Mouse (Mus musculus) CH12.LX (cell line): ENCODE measurements around the gene Galnt9. TPM values are rescaled to one million over a fixed set of nuclear protein-coding genes. Genes with fewer than 3 reads are reported as not detected.

ENCODE experiments used
- DNase-seq: peaks from one replicate; pipeline ENCODE4 v3.0.0-alpha.2; 2013; ENCODE audit errors: extremely low read depth
- H3K27ac ChIP-seq: 2 replicates; pipeline ENCODE4 v1.5.1; 2012; ENCODE audit warnings: low read depth, mild to moderate bottlenecking, control low read depth, moderate library complexity; ENCODE audit not compliant: insufficient read depth
- H3K27me3 ChIP-seq: replicated peaks from 2 replicates; pipeline ENCODE3; 2012; ENCODE audit warnings: inconsistent platforms
- H3K36me3 ChIP-seq, 2 experiments: replicated peaks in 1 of 2; 2 replicates each; pipeline versions ENCODE3 to v1.6.1; 2012; ENCODE audit warnings: inconsistent platforms in 1 of 2, low read length in 1 of 2, mild to moderate bottlenecking in 1 of 2, mixed read lengths in 1 of 2, moderate library complexity in 1 of 2; ENCODE audit not compliant: control insufficient read depth in 1 of 2, insufficient read depth in 1 of 2
- H3K4me1 ChIP-seq, 2 experiments: 2 replicates each; pipeline ENCODE4 v1.6.1; 2012; ENCODE audit warnings: inconsistent platforms in 1 of 2, moderate library complexity in 1 of 2; ENCODE audit not compliant: insufficient read depth in 2 of 2, control insufficient read depth in 1 of 2
- H3K4me2 ChIP-seq: 2 replicates; pipeline ENCODE4 v1.6.1; 2012; ENCODE audit warnings: low read depth, mild to moderate bottlenecking, control low read depth; ENCODE audit not compliant: poor library complexity, insufficient read depth, severe bottlenecking
- H3K4me3 ChIP-seq, 3 experiments: fragments of 150-350 bp in 1 of 3; sonication (generic) in 1 of 3; replicated peaks in 1 of 3; 2 replicates each; pipeline versions ENCODE3 to v1.5.1; 2011 to 2012; ENCODE audit warnings: low read depth in 2 of 3, low read length in 2 of 3, mild to moderate bottlenecking in 2 of 3, moderate library complexity in 2 of 3, control low read depth in 1 of 3, improper control_type of control experiment in 1 of 3, inconsistent platforms in 1 of 3, mixed read lengths in 1 of 3; ENCODE audit not compliant: poor library complexity in 1 of 3
- H3K79me2 ChIP-seq: replicated peaks from 2 replicates; pipeline ENCODE4 v1.6.1; 2012; ENCODE audit warnings: mild to moderate bottlenecking, moderate library complexity; ENCODE audit not compliant: control insufficient read depth, poor library complexity, insufficient read depth, severe bottlenecking; ENCODE audit errors: extremely low read depth
- H3K9ac ChIP-seq: 2 replicates; pipeline ENCODE4 v1.6.1; 2012; ENCODE audit warnings: low read depth, mild to moderate bottlenecking, control low read depth, moderate library complexity; ENCODE audit not compliant: insufficient read depth
- H3K9me3 ChIP-seq: replicated peaks from 2 replicates; pipeline ENCODE3; 2012; ENCODE audit warnings: low read length, inconsistent platforms, mixed read lengths
- ELF1 ChIP-seq: IDR thresholded peaks from 2 replicates; pipeline ENCODE4 v1.6.1; 2014; ENCODE audit warnings: low read depth, mild to moderate bottlenecking, inconsistent platforms, low read length, improper control_type of control experiment
- ETS1 ChIP-seq: conservative IDR thresholded peaks from 2 replicates; pipeline ENCODE4 v1.6.1; 2012; ENCODE audit warnings: low read depth, mild to moderate bottlenecking, inconsistent platforms, low read length, improper control_type of control experiment, moderate library complexity
- IRF4 ChIP-seq: IDR thresholded peaks from 2 replicates; pipeline ENCODE4 v1.6.1; 2014; ENCODE audit warnings: low read depth, mild to moderate bottlenecking, inconsistent platforms, low read length, improper control_type of control experiment
- JUND ChIP-seq: conservative IDR thresholded peaks from 2 replicates; pipeline ENCODE4 v1.6.1; 2011; ENCODE audit warnings: low read depth, low read length, improper control_type of control experiment
- KAT2A ChIP-seq: IDR thresholded peaks from 2 replicates; pipeline ENCODE4 v1.6.1; 2012; ENCODE audit warnings: low read length, improper control_type of control experiment, inconsistent platforms; ENCODE audit not compliant: insufficient replicate concordance
- MAX ChIP-seq: IDR thresholded peaks from 2 replicates; pipeline ENCODE4 v1.6.1; 2011; ENCODE audit warnings: low read length, improper control_type of control experiment
- MAZ ChIP-seq: IDR thresholded peaks from 2 replicates; pipeline ENCODE4 v1.6.1; 2012; ENCODE audit warnings: low read depth, mild to moderate bottlenecking, inconsistent platforms, low read length, improper control_type of control experiment, moderate library complexity
- MEF2A ChIP-seq: IDR thresholded peaks from 2 replicates; pipeline ENCODE4 v1.6.1; 2014; ENCODE audit warnings: low read depth, mild to moderate bottlenecking, inconsistent platforms, low read length, improper control_type of control experiment, borderline replicate concordance
- MXI1 ChIP-seq: IDR thresholded peaks from 2 replicates; pipeline ENCODE4 v1.6.1; 2011; ENCODE audit warnings: mild to moderate bottlenecking, low read depth, low read length, improper control_type of control experiment
- NELFE ChIP-seq: IDR thresholded peaks from 2 replicates; pipeline ENCODE4 v1.6.1; 2011; ENCODE audit warnings: low read depth, low read length, improper control_type of control experiment
- POLR2AphosphoS2 ChIP-seq: IDR thresholded peaks from 2 replicates; pipeline ENCODE4 v1.6.1; 2011; ENCODE audit warnings: low read depth, low read length, improper control_type of control experiment
- RAD21 ChIP-seq: IDR thresholded peaks from 2 replicates; pipeline ENCODE4 v1.6.1; 2011; ENCODE audit warnings: low read depth, mild to moderate bottlenecking, low read length, improper control_type of control experiment, moderate library complexity
- RCOR1 ChIP-seq: conservative IDR thresholded peaks from 2 replicates; pipeline ENCODE4 v1.6.1; 2012; ENCODE audit warnings: low read depth, mild to moderate bottlenecking, inconsistent platforms, low read length, improper control_type of control experiment
- SIN3A ChIP-seq: IDR thresholded peaks from 2 replicates; pipeline ENCODE4 v1.6.1; 2012; ENCODE audit warnings: low read length, improper control_type of control experiment, inconsistent platforms
- TBP ChIP-seq: conservative IDR thresholded peaks from 2 replicates; pipeline ENCODE4 v1.6.1; 2011; ENCODE audit warnings: low read depth, low read length, improper control_type of control experiment
- TCF12 ChIP-seq: IDR thresholded peaks from 2 replicates; pipeline ENCODE4 v1.6.1; 2014; ENCODE audit warnings: low read depth, mild to moderate bottlenecking, inconsistent platforms, low read length, improper control_type of control experiment
- ZC3H11A ChIP-seq: IDR thresholded peaks from 2 replicates; pipeline ENCODE4 v1.6.1; 2012; ENCODE audit warnings: low read depth, mild to moderate bottlenecking, inconsistent platforms, low read length, improper control_type of control experiment
- ZKSCAN1 ChIP-seq: IDR thresholded peaks from 2 replicates; pipeline ENCODE4 v1.6.1; 2012; ENCODE audit warnings: low read depth, inconsistent platforms, low read length, improper control_type of control experiment, borderline replicate concordance
- ZNF384 ChIP-seq: IDR thresholded peaks from 2 replicates; pipeline ENCODE4 v1.6.1; 2012; ENCODE audit warnings: low read depth, low read length, improper control_type of control experiment, inconsistent platforms
- dilution Hi-C: fragments of 300-500 bp; cut with MboI; formaldehyde crosslinking; loops from 2 replicates; pipeline ENCODE4 v1.14.3; 2020; ENCODE audit warnings: low sequenced_read_pairs; ENCODE audit not compliant: extremely low pct_unique_long_range_greater_than_20kb, extremely low pct_ligation_motif_present
- in situ Hi-C: fragments of 300-500 bp; cut with MboI; formaldehyde crosslinking; loops from 3 replicates; pipeline ENCODE4 v1.14.3; 2019; ENCODE audit warnings: low sequenced_read_pairs, low pct_ligation_motif_present, low pct_unique_long_range_greater_than_20kb, mixed read lengths
- polyA plus RNA-seq: library from polyadenylated mRNA; unstranded; fragments of >175 nt; gene quantifications from 2 replicates; pipeline ENCODE4 v1.2.1, GENCODE M21; 2012; ENCODE audit warnings: low read depth; ENCODE audit not compliant: insufficient read length
- total RNA-seq, 2 experiments: library from RNA; depleted of rRNA; stranded (reverse); fragments of 300-350 nt in 1 of 2; fragments of >200 nt in 1 of 2; gene quantifications; 2 replicates each; pipeline ENCODE4 v1.2.3; 2012 to 2014

Galnt9 gene
- total and polyA plus RNA-seq, 3 experiments, result not detected

DNA sequence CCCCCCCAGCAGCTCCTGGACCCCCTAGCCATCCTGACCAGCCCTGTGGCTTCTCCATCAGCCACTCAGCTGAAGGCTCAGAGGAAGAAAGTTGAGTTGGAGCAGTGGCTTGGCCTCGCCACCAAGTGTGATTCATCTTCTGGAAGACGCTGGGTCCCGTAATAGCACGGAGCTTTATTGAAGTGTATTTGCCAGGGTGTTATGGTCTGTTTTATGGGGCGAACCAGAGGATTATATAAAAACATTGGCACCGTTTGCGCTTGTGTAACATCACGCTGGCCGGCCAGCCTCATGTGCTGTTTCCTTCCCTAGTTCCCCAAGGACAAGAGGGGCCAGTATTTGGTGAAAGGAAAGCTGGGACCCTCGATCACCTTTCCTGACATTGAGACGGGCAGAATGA, 2.0 kb downstream of the Galnt9 start:
- H3K4me2 ChIP-seq, result no peak overlapping the region
- no peaks in the 10 kb centered on the region for H3K4me1 ChIP-seq
- H3K79me2 ChIP-seq, result no peaks in the 10 kb centered on the region
- in situ Hi-C loops, result no loop called here
- H3K9me3 ChIP-seq, result no peaks in the 10 kb centered on the region
- TF ChIP-seq NELFE (no peak), SIN3A (no peak), ELF1 (no peak), MEF2A (no peak), MAZ (no peak)
- TF ChIP-seq, all 38 proteins: peak for 0
- no peak for DNase-seq
- Histone ChIP-seq H3K9ac (no peak overlapping the region), H3K27me3 (peaks cover 71% of the 10 kb centered on the region), H3K4me3 (no peak overlapping the region), H3K36me3 (no peaks in the 10 kb centered on the region), H3K27ac (no peak overlapping the region)
- dilution Hi-C loops, result no loop called here

DNA sequence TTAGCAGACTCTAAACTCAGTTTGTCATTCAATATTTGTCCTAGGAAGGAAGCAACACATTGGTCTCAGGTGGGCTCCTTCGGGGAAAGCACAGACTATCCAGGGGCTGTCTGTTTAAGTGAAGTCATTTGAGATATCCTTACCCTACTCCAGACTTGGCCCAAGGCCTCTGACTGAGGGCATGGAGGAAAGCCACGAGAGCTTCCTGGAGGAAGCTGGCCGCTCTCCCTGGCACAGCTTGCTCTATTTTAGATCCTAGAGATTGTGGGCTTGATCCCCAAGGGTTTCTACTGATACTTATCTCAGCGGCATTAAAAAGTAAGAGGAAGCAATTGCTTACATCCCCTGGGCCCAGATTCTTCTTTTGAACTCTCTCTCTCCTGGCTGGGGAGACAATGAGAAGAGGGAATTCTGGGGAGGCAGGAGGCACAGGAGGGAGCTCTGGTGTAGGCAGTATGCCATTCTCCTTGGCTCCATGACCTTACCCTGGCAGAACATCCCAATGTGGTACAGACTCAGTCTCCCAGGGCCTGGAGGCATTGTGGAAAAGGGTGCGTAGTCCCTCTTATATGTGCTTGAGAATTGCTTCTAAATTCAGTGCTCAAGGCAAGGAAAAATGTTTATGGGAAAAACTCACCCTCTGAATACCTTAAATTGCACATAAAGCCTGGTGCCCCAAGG, 2.7 kb downstream of the Galnt9 start:
- H3K9ac ChIP-seq, result no peak overlapping the region
- H3K27ac ChIP-seq, result no peak overlapping the region
- no peak overlapping the region for H3K4me2 ChIP-seq
- no peaks in the 10 kb centered on the region for H3K36me3 ChIP-seq
- peaks cover 73% of the 10 kb centered on the region for H3K27me3 ChIP-seq
- H3K4me3 ChIP-seq, result no peak overlapping the region
- TF ChIP-seq MAZ, result no peak
- no peak for TF ChIP-seq ELF1
- no peak for TF ChIP-seq IRF4
- no peak for TF ChIP-seq MAX
- TF ChIP-seq RCOR1, result no peak
- no peak for TF ChIP-seq KAT2A
- TF ChIP-seq JUND, result no peak
- TF ChIP-seq ETS1, result no peak
- TF ChIP-seq ZNF384, result no peak
- TF ChIP-seq, all 38 proteins: peak for 0
- in situ Hi-C loops, result no loop called here
- DNase-seq, result no peak
- no peaks in the 10 kb centered on the region for H3K9me3 ChIP-seq
- dilution Hi-C loops, result no loop called here
- H3K79me2 ChIP-seq, result no peaks in the 10 kb centered on the region
- no peaks in the 10 kb centered on the region for H3K4me1 ChIP-seq

DNA sequence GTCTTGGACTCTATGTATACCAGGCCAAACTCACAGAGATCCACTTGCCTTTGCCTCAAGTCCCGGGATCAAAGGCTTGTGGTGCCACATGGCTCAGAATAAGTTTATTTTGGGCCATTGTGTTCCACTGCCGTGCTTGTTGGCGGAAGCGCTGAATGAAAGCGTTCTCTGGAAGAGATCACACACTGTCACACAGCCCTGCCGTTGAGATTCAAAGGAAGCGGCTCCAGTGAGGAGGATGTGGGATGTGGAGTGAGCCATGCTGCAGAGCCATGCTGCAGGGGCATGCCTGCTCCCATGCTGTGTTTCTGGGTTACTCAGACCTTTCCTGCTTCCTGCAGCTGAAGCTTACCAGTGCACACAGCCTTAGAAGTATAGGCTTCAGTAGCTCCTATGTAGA, 4.3 kb downstream of the Galnt9 start:
- in situ Hi-C loops, result no loop called here
- dilution Hi-C loops, result no loop called here
- Histone ChIP-seq H3K4me3 (no peak overlapping the region), H3K36me3 (no peaks in the 10 kb centered on the region), H3K27me3 (peaks cover 74% of the 10 kb centered on the region), H3K4me2 (no peak overlapping the region), H3K27ac (no peak overlapping the region), H3K79me2 (no peaks in the 10 kb centered on the region), H3K9ac (no peak overlapping the region), H3K9me3 (no peaks in the 10 kb centered on the region), H3K4me1 (no peaks in the 10 kb centered on the region)
- no peak for TF ChIP-seq POLR2AphosphoS2
- TF ChIP-seq ZKSCAN1, result no peak
- no peak for TF ChIP-seq ZC3H11A
- no peak for TF ChIP-seq MXI1
- no peak for TF ChIP-seq TCF12
- no peak for TF ChIP-seq TBP
- no peak for TF ChIP-seq JUND
- TF ChIP-seq RAD21, result no peak
- no peak for TF ChIP-seq ZNF384
- no peak for TF ChIP-seq SIN3A
- TF ChIP-seq KAT2A, result no peak
- DNase-seq, result no peak
